Mouse (Mus musculus): ENCODE results near the gene Elmo1. TPM values are rescaled to one million over a fixed set of nuclear protein-coding genes. Genes with fewer than 3 reads are reported as not detected.

Elmo1 gene
- total and polyA plus RNA-seq, 3 experiments = 23.1 to 50.2 (median 32.2) TPM

DNA sequence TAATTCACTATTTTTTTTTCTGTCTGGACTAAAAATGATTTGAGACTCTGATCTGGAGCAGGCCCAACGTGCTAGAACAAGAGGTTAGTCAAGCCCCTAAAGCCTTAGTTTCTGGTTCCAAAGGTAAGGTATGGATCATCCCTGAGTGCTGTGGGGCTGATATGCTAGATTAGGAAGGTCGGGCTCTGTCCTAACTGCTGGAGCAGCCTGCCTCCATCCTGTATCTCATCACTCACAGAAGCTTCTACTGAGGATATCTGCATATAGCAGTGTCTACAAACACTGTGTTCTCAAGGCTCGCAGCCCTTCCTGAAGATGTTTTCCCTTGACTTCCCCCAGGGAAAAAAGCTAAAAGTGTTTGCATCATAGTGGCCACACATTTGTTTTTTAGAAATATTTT, 496.1 kb downstream of the Elmo1 start:
- Histone ChIP-seq H3K9ac (ENCODE audit: insufficient read depth, low read depth) (no peak overlapping the region), H3K4me2 (ENCODE audit: insufficient read depth, low read depth, poor library complexity, severe bottlenecking) (no peak overlapping the region), H3K27ac (ENCODE audit: insufficient read depth, low read depth) (no peak overlapping the region), H3K79me2 (replicated peaks; ENCODE audit: control insufficient read depth, extremely low read depth, insufficient read depth, poor library complexity, severe bottlenecking) (no peaks in the 10 kb centered on the region), H3K9me3 (replicated peaks; ENCODE audit: low read length) (no peaks in the 10 kb centered on the region), H3K4me1 (ENCODE audit: control insufficient read depth in 1 of 2, insufficient read depth in 2 of 2) (peaks cover 0 to 15% of the 10 kb centered on the region in 2 experiments; a peak in 2 of 4 replicates), H3K4me3 (replicated peaks in 1 of 3; ENCODE audit: low read depth in 2 of 3, low read length in 2 of 3, poor library complexity in 1 of 3) (no peak overlapping the region), H3K27me3 (replicated peaks) (no peaks in the 10 kb centered on the region), H3K36me3 (replicated peaks in 1 of 2; ENCODE audit: control insufficient read depth in 1 of 2, insufficient read depth in 1 of 2, low read length in 1 of 2) (peaks cover 32 to 82% of the 10 kb centered on the region in 2 experiments)
- DNase-seq (ENCODE audit: extremely low read depth) = no peak
- in situ Hi-C loops (cut with MboI; ENCODE audit: low pct_ligation_motif_present, low pct_unique_long_range_greater_than_20kb, low sequenced_read_pairs) (no loop called here), dilution Hi-C loops (cut with MboI; ENCODE audit: extremely low pct_ligation_motif_present, extremely low pct_unique_long_range_greater_than_20kb, low sequenced_read_pairs) (no loop called here)
- TF ChIP-seq KAT2A (IDR thresholded peaks at IDR 0.05; ENCODE audit: insufficient replicate concordance, low read length) (no peak), ZC3H11A (IDR thresholded peaks at IDR 0.05; ENCODE audit: low read depth, low read length) (no peak), MYC (IDR thresholded peaks at IDR 0.05; ENCODE audit: low read depth, low read length) (no peak)

DNA sequence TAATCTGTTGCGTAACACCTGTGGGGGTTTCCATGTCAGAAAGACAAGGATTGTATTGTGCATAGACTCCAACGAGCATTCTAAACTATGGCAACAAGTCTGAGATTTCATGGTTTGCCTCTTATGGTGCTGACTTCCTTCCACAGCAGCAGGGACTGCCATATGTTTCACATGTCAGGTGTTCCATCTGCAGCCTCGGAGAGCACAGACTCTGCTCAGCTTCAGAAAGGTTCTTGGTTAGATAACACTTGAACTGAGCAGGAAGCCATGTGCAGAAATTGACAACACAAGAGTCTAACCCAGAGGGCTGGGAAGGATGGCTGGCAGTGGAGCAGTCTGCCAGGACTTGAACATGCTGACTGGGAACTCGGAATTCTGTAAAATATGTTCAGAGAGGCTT, 500.6 kb downstream of the Elmo1 start:
- Histone ChIP-seq H3K9me3 (replicated peaks; ENCODE audit: low read length) (no peaks in the 10 kb centered on the region), H3K27ac (ENCODE audit: insufficient read depth, low read depth) (no peak overlapping the region), H3K27me3 (replicated peaks) (no peaks in the 10 kb centered on the region), H3K4me2 (ENCODE audit: insufficient read depth, low read depth, poor library complexity, severe bottlenecking) (no peak overlapping the region), H3K79me2 (replicated peaks; ENCODE audit: control insufficient read depth, extremely low read depth, insufficient read depth, poor library complexity, severe bottlenecking) (no peaks in the 10 kb centered on the region), H3K9ac (ENCODE audit: insufficient read depth, low read depth) (no peak overlapping the region), H3K36me3 (replicated peaks in 1 of 2; ENCODE audit: control insufficient read depth in 1 of 2, insufficient read depth in 1 of 2, low read length in 1 of 2) (peaks cover 27 to 80% of the 10 kb centered on the region in 2 experiments), H3K4me1 (ENCODE audit: control insufficient read depth in 1 of 2, insufficient read depth in 2 of 2) (peaks cover 0 to 15% of the 10 kb centered on the region in 2 experiments; a peak in 2 of 4 replicates), H3K4me3 (replicated peaks in 1 of 3; ENCODE audit: low read depth in 2 of 3, low read length in 2 of 3, poor library complexity in 1 of 3) (no peak overlapping the region)
- in situ Hi-C loops (cut with MboI; ENCODE audit: low pct_ligation_motif_present, low pct_unique_long_range_greater_than_20kb, low sequenced_read_pairs) (no loop called here), dilution Hi-C loops (cut with MboI; ENCODE audit: extremely low pct_ligation_motif_present, extremely low pct_unique_long_range_greater_than_20kb, low sequenced_read_pairs) (no loop called here)
- no peak for DNase-seq (ENCODE audit: extremely low read depth)
- TF ChIP-seq UBTF (IDR thresholded peaks at IDR 0.05; ENCODE audit: low read depth, low read length) = no peak
- no peak for TF ChIP-seq SMC3 (IDR thresholded peaks at IDR 0.05; ENCODE audit: low read depth, low read length)
- TF ChIP-seq E2F4 (IDR thresholded peaks at IDR 0.05; ENCODE audit: insufficient replicate concordance, low read depth, low read length) = no peak
- TF ChIP-seq CHD2 (IDR thresholded peaks at IDR 0.05; ENCODE audit: low read length) = no peak
- no peak for TF ChIP-seq RAD21 (IDR thresholded peaks at IDR 0.05; ENCODE audit: low read depth, low read length)
- TF ChIP-seq CTCF (conservative IDR thresholded peaks at IDR 0.05 in 1 of 2, IDR thresholded peaks at IDR 0.05 in 1 of 2; ENCODE audit: low read depth in 2 of 2, low read length in 2 of 2) = no peak

- Histone ChIP-seq H3K27me3 (replicated peaks) (no peaks in the 10 kb centered on the region), H3K36me3 (replicated peaks in 1 of 2; ENCODE audit: control insufficient read depth in 1 of 2, insufficient read depth in 1 of 2, low read length in 1 of 2) (peaks cover 17 to 75% of the 10 kb centered on the region in 2 experiments), H3K4me2 (ENCODE audit: insufficient read depth, low read depth, poor library complexity, severe bottlenecking) (no peak overlapping the region), H3K27ac (ENCODE audit: insufficient read depth, low read depth) (no peak overlapping the region), H3K4me1 (ENCODE audit: control insufficient read depth in 1 of 2, insufficient read depth in 2 of 2) (peaks cover 0 to 5% of the 10 kb centered on the region in 2 experiments; a peak in 1 of 4 replicates), H3K79me2 (replicated peaks; ENCODE audit: control insufficient read depth, extremely low read depth, insufficient read depth, poor library complexity, severe bottlenecking) (no peaks in the 10 kb centered on the region), H3K9me3 (replicated peaks; ENCODE audit: low read length) (no peaks in the 10 kb centered on the region), H3K9ac (ENCODE audit: insufficient read depth, low read depth) (no peak overlapping the region), H3K4me3 (replicated peaks in 1 of 3; ENCODE audit: low read depth in 2 of 3, low read length in 2 of 3, poor library complexity in 1 of 3) (no peak overlapping the region)
- TF ChIP-seq CHD2 (IDR thresholded peaks at IDR 0.05; ENCODE audit: low read length) (no peak), USF2 (conservative IDR thresholded peaks at IDR 0.05; ENCODE audit: low read depth, low read length) (no peak), TBP (conservative IDR thresholded peaks at IDR 0.05; ENCODE audit: low read depth, low read length) (no peak), ETS1 (conservative IDR thresholded peaks at IDR 0.05; ENCODE audit: low read depth, low read length) (no peak), CHD1 (IDR thresholded peaks at IDR 0.05; ENCODE audit: low read depth, low read length) (no peak), CTCF (conservative IDR thresholded peaks at IDR 0.05 in 1 of 2, IDR thresholded peaks at IDR 0.05 in 1 of 2; ENCODE audit: low read depth in 2 of 2, low read length in 2 of 2) (no peak), BHLHE40 (IDR thresholded peaks at IDR 0.05; ENCODE audit: low read depth, low read length) (no peak), POLR2AphosphoS2 (IDR thresholded peaks at IDR 0.05; ENCODE audit: low read depth, low read length) (no peak), ZC3H11A (IDR thresholded peaks at IDR 0.05; ENCODE audit: low read depth, low read length) (no peak), ELF1 (IDR thresholded peaks at IDR 0.05; ENCODE audit: low read depth, low read length) (no peak), NRF1 (IDR thresholded peaks at IDR 0.05; ENCODE audit: low read depth, low read length) (no peak)
- in situ Hi-C loops (cut with MboI; ENCODE audit: low pct_ligation_motif_present, low pct_unique_long_range_greater_than_20kb, low sequenced_read_pairs) (no loop called here), dilution Hi-C loops (cut with MboI; ENCODE audit: extremely low pct_ligation_motif_present, extremely low pct_unique_long_range_greater_than_20kb, low sequenced_read_pairs) (no loop called here)
- DNase-seq (ENCODE audit: extremely low read depth) = no peak
These were observed 506.9 kb downstream of the Elmo1 start for GRCm38 (mm10) chr13:20597307-20597706.
